Mouse (Mus musculus) limb, embryonic 10.5 days (tissue): ENCODE results near the gene Zfp709. TPM values are rescaled to one million over a fixed set of nuclear protein-coding genes. Genes with fewer than 3 reads are reported as not detected.
"Not testable (repeated sequence)": the region's sequence is repeated elsewhere in the genome, so short reads cannot be mapped to it uniquely, and the experiment has no call there.

Source experiments
- DNase-seq: peaks from one replicate; pipeline ENCODE4 v3.0.0-alpha.2; 2017; ENCODE audit warnings: low spot score
- H3K27ac ChIP-seq: fragments of 300-500 bp; sonication (generic); 2 replicates; pipeline ENCODE4 v1.5.1; 2016; ENCODE audit warnings: mild to moderate bottlenecking
- H3K27me3 ChIP-seq: fragments of 300-500 bp; sonication (generic); 2 replicates; pipeline ENCODE4 v1.6.1; 2016; ENCODE audit warnings: low read depth, mild to moderate bottlenecking; ENCODE audit not compliant: poor library complexity, severe bottlenecking
- H3K36me3 ChIP-seq: fragments of 300-500 bp; sonication (generic); 2 replicates; pipeline ENCODE4 v1.6.1; 2016; ENCODE audit warnings: mild to moderate bottlenecking, moderate library complexity
- H3K4me1 ChIP-seq: fragments of 300-500 bp; sonication (generic); 2 replicates; pipeline ENCODE4 v1.6.1; 2016
- H3K4me3 ChIP-seq: fragments of 300-500 bp; sonication (generic); 2 replicates; pipeline ENCODE4 v1.5.1; 2016; ENCODE audit warnings: mild to moderate bottlenecking, moderate library complexity
- H3K9me3 ChIP-seq: fragments of 300-500 bp; sonication (generic); replicated peaks from 2 replicates; pipeline ENCODE4 v1.6.1; 2016; ENCODE audit warnings: mild to moderate bottlenecking
- WGBS: fragments of 180-500 bp; shearing (Covaris S2); methylation state at CpG from one replicate; pipeline ENCODE4 v1.1.7; 2016; 5-methylcytosine and 5-hydroxymethylcytosine counted together
- polyA plus RNA-seq: library from polyadenylated mRNA; unstranded; fragments of >200 nt; fragmentation: Nextera tagmentation; extraction: Ambion mirVana; gene quantifications from 2 replicates; pipeline ENCODE4 v1.2.1, GENCODE M21; 2016

Gene Zfp709
- polyA plus RNA-seq, 1 experiment from 2014 or later, result 3.9 TPM

GRCm38 (mm10) chr8:71900666-71901065, 18.8 kb downstream of the Zfp709 start:
- 51% methylated on average over 11 of the region's 11 CpGs for WGBS
- H3K4me3 ChIP-seq, H3K9me3 ChIP-seq: not testable (repeated sequence)

GRCm38 (mm10) chr8:71903084-71903483, 21.3 kb downstream of the Zfp709 start:
- not testable (repeated sequence) for H3K4me1 ChIP-seq, H3K27me3 ChIP-seq, H3K36me3 ChIP-seq, H3K27ac ChIP-seq, H3K9me3 ChIP-seq, DNase-seq, H3K4me3 ChIP-seq
- 87% methylated on average over 1 of the region's 1 CpGs for WGBS

More at GRCm38 (mm10) chr8:71900666-71901065, 18.8 kb downstream of the Zfp709 start:
- H3K27ac ChIP-seq, H3K4me1 ChIP-seq, DNase-seq, H3K36me3 ChIP-seq, H3K27me3 ChIP-seq: not testable (repeated sequence)

- Histone ChIP-seq H3K36me3 (no peaks in the 10 kb centered on the region), H3K27ac (no peak overlapping the region), H3K27me3 (no peaks in the 10 kb centered on the region), H3K9me3 (no peaks in the 10 kb centered on the region), H3K4me3 (no peak overlapping the region), H3K4me1 (no peaks in the 10 kb centered on the region)
- no peak for DNase-seq
- 93% methylated on average over 1 of the region's 1 CpGs for WGBS
Observed at GRCm38 (mm10) chr8:71906809-71907208, 25.0 kb downstream of the Zfp709 start.

DNA sequence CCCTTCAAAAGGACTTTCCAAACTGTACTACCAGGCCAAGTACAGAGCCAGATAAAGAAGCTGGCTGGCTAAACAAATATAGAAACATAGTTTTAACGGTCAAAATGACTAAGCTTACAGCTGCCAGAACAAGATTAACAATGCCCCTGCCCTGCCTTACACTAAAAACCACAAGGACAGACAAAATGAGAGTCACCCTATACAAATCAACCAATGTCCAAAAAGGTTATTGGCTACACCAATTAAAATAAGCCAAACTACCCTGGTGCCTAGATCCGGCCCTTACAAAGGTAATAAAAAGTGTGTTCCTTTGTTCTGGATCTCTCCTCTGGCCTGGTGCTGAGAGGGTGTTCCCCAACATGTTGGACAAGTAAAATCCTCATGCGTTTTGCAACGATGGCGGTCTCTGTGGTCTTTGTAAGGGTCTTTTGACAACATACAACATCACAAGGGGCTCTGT, 26.0 kb downstream of the Zfp709 start:
- Histone ChIP-seq H3K36me3 (0 out of 2 replicates have a peak, but pooled peaks cover under 1% of the 10 kb centered on the region), H3K27me3 (no peaks in the 10 kb centered on the region), H3K4me1 (no peaks in the 10 kb centered on the region), H3K4me3 (peak overlapping the region; percentile 71), H3K27ac (peak overlapping the region; percentile 97), H3K9me3 (no peaks in the 10 kb centered on the region)
- no peak for DNase-seq
- 97% methylated on average over 5 of the region's 5 CpGs for WGBS

DNA sequence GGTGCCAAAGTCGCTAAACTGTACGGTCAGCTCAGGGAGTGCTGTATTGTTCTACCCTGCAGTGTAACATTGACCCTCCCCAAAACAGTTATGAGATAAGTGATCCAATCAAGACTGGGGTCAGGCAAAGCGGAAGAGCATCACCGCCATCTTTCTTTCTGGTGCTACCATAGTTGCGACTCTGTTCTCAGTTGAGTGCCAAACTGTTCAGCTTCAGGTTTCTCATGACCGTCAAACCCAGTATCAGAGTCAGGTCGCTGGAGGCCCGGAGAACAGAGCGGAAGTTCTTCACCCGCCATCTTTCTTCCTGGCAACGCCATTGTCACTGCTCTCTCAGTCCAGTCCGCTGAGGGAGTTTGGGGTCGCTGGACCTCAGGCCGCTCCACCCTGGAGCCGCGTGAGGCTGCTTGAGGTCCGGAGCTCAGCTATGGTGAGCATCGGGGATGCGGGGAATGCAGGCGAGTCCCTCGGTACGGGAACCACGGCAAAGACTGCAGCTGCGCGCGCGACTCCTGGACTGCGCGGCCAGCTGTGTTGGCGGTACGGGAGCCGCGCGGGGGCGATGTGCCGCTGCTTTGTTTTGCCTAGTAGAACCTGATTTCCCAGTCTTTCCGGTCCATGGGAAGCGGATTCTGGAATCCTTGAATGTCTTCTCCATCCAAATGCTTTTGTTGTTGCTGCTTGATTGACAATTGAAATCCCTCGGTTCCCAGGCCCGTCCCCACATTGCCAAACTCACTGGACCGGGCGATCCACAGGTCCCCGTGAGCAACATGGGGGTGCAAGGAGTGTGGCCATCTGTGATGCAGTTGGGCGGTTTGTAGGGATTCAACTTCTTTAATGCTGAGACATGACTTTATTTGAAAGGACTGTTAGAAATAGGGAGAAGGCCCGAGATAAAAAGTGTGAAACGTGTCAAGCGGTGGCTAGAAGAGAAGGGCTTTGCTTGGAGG, 26.8 kb downstream of the Zfp709 start, which contains the start of the genes Zfp882 and Zfp617:
Gene Zfp882 (plus strand): TSS at position 300 of the 953 bp plus-strand sequence.
Gene Zfp617 (plus strand): TSS at position 327 of the 953 bp plus-strand sequence.
- Histone ChIP-seq H3K4me1 (no peaks in the 10 kb centered on the region), H3K27ac (peak within 1 kb of the TSS; percentile 97), H3K9me3 (no peaks in the 10 kb centered on the region), H3K27me3 (no peaks in the 10 kb centered on the region), H3K4me3 (peak within 1 kb of the TSS; percentile 71), H3K36me3 (peaks cover 8% of the 10 kb centered on the region)
- DNase-seq, result peak; percentile 91
- 7% methylated on average over 47 of the region's 47 CpGs for WGBS

DNA sequence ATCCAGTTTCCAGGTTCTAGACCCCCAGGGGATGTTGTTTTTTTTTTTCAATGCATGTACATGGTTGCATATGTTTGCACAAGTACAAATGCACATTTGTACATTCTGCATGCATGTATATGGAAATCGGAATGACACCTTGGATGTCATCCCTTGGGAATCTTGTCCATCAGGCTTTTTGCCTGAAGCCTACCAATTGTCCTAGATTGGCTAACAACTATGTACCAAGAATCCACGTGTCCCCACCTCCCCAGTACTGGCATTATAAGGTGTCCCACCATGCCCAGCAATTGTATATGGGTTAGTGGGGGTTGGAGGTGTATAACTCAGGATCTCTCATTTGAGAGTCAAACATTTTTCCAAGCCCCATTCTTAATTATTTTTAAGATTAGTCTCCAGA, 30.5 kb downstream of the Zfp709 start:
- peaks cover 40% of the 10 kb centered on the region for H3K36me3 ChIP-seq
- H3K4me1 ChIP-seq, result no peaks in the 10 kb centered on the region
- no peak for DNase-seq
- H3K4me3 ChIP-seq, result no peak overlapping the region
- 82% methylated on average over 2 of the region's 2 CpGs for WGBS
- H3K27ac ChIP-seq, result no peak overlapping the region
- H3K27me3 ChIP-seq, result no peaks in the 10 kb centered on the region
- no peaks in the 10 kb centered on the region for H3K9me3 ChIP-seq

DNA sequence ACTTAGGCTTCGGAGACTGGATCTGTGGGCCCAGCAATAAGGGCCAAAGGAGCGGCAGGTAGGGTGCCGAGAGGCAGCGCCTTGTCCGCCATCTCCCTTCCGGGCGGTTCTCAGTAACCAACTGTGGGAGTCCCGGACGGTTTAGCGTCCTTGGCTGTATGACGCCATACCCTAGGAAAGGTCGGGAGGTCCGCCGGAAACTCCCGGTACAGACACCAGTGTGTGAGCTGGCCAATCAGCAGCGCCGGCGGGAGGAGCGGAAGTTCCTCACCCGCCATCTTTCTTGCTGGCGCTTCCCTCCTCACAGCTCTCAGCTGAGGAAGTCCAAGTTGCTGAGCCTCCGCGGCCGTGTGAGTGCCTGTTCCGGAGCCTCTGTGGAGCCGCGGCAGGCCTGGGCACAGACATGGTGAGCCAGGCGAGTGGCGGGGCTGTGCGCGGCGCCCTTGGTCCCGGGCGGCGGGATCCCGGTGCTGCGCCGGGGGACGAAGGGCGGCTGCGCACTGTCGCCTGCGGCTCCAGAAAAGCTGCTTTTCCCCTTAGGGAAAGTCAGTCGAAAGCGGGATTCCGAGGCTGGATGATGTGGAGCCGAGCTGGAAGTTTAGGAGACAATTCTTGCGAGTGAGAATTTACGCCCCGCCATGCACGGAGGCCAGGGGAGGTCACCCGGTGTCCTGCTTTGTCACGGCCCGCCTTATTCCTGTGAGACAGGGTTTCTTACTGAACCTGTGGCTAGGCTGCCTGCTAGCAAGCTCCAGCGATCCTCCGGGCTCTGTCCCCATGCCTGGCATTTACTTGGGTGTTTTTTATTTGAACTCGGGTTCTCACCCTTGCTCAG, 41.0 kb downstream of the Zfp709 start:
- H3K36me3 ChIP-seq, result peaks cover 37% of the 10 kb centered on the region
- DNase-seq, result peak; percentile 94
- H3K9me3 ChIP-seq, result no peaks in the 10 kb centered on the region
- peak overlapping the region; percentile 79 for H3K4me3 ChIP-seq
- no peaks in the 10 kb centered on the region for H3K27me3 ChIP-seq
- H3K27ac ChIP-seq, result peak overlapping the region; percentile 96
- under 1% methylated on average over 57 of the region's 57 CpGs for WGBS
- no peaks in the 10 kb centered on the region; the same call in 1 of the 2 replicates for H3K4me1 ChIP-seq

DNA sequence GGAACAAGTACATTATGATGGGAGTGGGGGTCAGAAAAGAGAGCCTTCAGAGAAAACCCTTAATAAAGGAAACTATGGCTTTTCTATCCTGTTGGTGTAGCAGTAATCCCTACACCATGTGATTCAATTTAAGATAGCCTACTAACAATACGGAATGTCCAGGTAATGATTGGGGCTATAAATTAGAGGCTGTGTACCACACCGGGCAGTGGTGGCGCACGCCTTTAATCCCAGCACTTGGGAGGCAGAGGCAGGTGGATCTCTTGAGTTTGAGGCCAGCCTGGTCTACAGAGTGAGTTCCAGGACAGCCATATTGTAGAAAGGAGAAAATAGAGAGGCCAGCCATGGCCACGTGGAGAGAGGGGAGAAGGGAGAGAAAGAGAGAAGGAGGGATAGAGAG, 44.0 kb downstream of the Zfp709 start:
- WGBS, result 95% methylated on average over 5 of the region's 5 CpGs
- H3K4me1 ChIP-seq, result no peaks in the 10 kb centered on the region; the same call in 1 of the 2 replicates
- DNase-seq, result no peak
- H3K36me3 ChIP-seq, result peaks cover 59% of the 10 kb centered on the region
- H3K4me3 ChIP-seq, result no peak overlapping the region
- H3K9me3 ChIP-seq, result no peaks in the 10 kb centered on the region
- no peaks in the 10 kb centered on the region for H3K27me3 ChIP-seq
- no peak overlapping the region for H3K27ac ChIP-seq

- Histone ChIP-seq H3K36me3 (peaks cover 66% of the 10 kb centered on the region), H3K9me3 (0 out of 2 replicates have a peak, but pooled peaks cover under 1% of the 10 kb centered on the region), H3K4me3 (no peak overlapping the region), H3K4me1 (no peaks in the 10 kb centered on the region; the same call in 1 of the 2 replicates), H3K27ac (no peak overlapping the region), H3K27me3 (no peaks in the 10 kb centered on the region)
- 96% methylated on average over 3 of the region's 3 CpGs for WGBS
- DNase-seq, result no peak
Observed at GRCm38 (mm10) chr8:71926551-71926950, 44.7 kb downstream of the Zfp709 start.

GRCm38 (mm10) chr8:71927779-71928178, 46.0 kb downstream of the Zfp709 start:
- no peak overlapping the region for H3K4me3 ChIP-seq
- H3K27me3 ChIP-seq, result no peaks in the 10 kb centered on the region
- H3K9me3 ChIP-seq, result 0 out of 2 replicates have a peak, but pooled peaks cover 3% of the 10 kb centered on the region
- no peak for DNase-seq
- no peak overlapping the region for H3K27ac ChIP-seq
- H3K4me1 ChIP-seq, result no peaks in the 10 kb centered on the region; the same call in 1 of the 2 replicates
- peaks cover 73% of the 10 kb centered on the region for H3K36me3 ChIP-seq

GRCm38 (mm10) chr8:71938037-71938436, 56.2 kb downstream of the Zfp709 start:
- not testable (repeated sequence) for H3K27me3 ChIP-seq, DNase-seq, H3K9me3 ChIP-seq, H3K27ac ChIP-seq, H3K4me1 ChIP-seq, H3K4me3 ChIP-seq
- 90% methylated on average over 2 of the region's 2 CpGs for WGBS
- peaks cover 15% of the 10 kb centered on the region for H3K36me3 ChIP-seq

- DNase-seq, result no peak
- 84% methylated on average over 2 of the region's 2 CpGs for WGBS
Observed at GRCm38 (mm10) chr8:71940293-71941208, 58.7 kb downstream of the Zfp709 start.

More at GRCm38 (mm10) chr8:71940293-71941208, 58.7 kb downstream of the Zfp709 start:
- Histone ChIP-seq H3K27ac (no peak overlapping the region), H3K4me1 (no peaks in the 10 kb centered on the region), H3K4me3 (no peak overlapping the region), H3K27me3 (no peaks in the 10 kb centered on the region), H3K9me3 (no peaks in the 10 kb centered on the region), H3K36me3 (no peaks in the 10 kb centered on the region)
